Mouse (Mus musculus) MEL-GATA-1-ER (cell line): ENCODE results near the gene Klc1.

Source experiments
- DNase-seq: peaks from one replicate; pipeline ENCODE4 v3.0.0-alpha.2; 2012; ENCODE audit warnings: low read depth; ENCODE audit errors: extremely low read depth

Klc1 gene

GRCm38 (mm10) chr12:111769816-111770577, 11.3 kb downstream of the Klc1 start:
- DNase-seq, result no peak

GRCm38 (mm10) chr12:111770651-111771050, 12.0 kb downstream of the Klc1 start:
- DNase-seq, result no peak

GRCm38 (mm10) chr12:111774156-111774555, 15.5 kb downstream of the Klc1 start:
- DNase-seq, result no peak

- no peak for DNase-seq
These were observed 16.2 kb downstream of the Klc1 start for GRCm38 (mm10) chr12:111774845-111775244.

GRCm38 (mm10) chr12:111777919-111778318, 19.3 kb downstream of the Klc1 start:
- no peak for DNase-seq

- DNase-seq, result no peak
These were observed 20.9 kb downstream of the Klc1 start for GRCm38 (mm10) chr12:111779544-111779943.

GRCm38 (mm10) chr12:111785174-111785573, 26.5 kb downstream of the Klc1 start:
- no peak for DNase-seq

- DNase-seq, result no peak
These were observed 28.4 kb downstream of the Klc1 start for GRCm38 (mm10) chr12:111787015-111787414.

- DNase-seq, result no peak
These were observed 31.4 kb downstream of the Klc1 start for GRCm38 (mm10) chr12:111790090-111790489.

- no peak for DNase-seq
These were observed 32.0 kb downstream of the Klc1 start for GRCm38 (mm10) chr12:111790631-111791030.

- no peak for DNase-seq
These were observed 32.9 kb downstream of the Klc1 start for GRCm38 (mm10) chr12:111791474-111792104.

GRCm38 (mm10) chr12:111794102-111794501, 35.5 kb downstream of the Klc1 start:
- no peak for DNase-seq

GRCm38 (mm10) chr12:111794526-111795179, 36.0 kb downstream of the Klc1 start:
- DNase-seq, result no peak

GRCm38 (mm10) chr12:111795180-111795895, 36.7 kb downstream of the Klc1 start:
- DNase-seq, result no peak

- DNase-seq, result no peak
These were observed 38.6 kb downstream of the Klc1 start for GRCm38 (mm10) chr12:111797251-111797650.

- DNase-seq, result no peak
These were observed 39.8 kb downstream of the Klc1 start for GRCm38 (mm10) chr12:111798493-111798892.

GRCm38 (mm10) chr12:111800459-111801183, 42.0 kb downstream of the Klc1 start:
- no peak for DNase-seq

- no peak for DNase-seq
These were observed 44.9 kb downstream of the Klc1 start for GRCm38 (mm10) chr12:111803538-111803937.

GRCm38 (mm10) chr12:111808775-111809174, 50.1 kb downstream of the Klc1 start:
- no peak for DNase-seq

GRCm38 (mm10) chr12:111809762-111810161, 51.1 kb downstream of the Klc1 start:
- DNase-seq, result no peak

GRCm38 (mm10) chr12:111812075-111812474, 53.4 kb downstream of the Klc1 start:
- no peak for DNase-seq
